Mouse (Mus musculus): ENCODE data around the gene Aire.

Gene Aire

DNA sequence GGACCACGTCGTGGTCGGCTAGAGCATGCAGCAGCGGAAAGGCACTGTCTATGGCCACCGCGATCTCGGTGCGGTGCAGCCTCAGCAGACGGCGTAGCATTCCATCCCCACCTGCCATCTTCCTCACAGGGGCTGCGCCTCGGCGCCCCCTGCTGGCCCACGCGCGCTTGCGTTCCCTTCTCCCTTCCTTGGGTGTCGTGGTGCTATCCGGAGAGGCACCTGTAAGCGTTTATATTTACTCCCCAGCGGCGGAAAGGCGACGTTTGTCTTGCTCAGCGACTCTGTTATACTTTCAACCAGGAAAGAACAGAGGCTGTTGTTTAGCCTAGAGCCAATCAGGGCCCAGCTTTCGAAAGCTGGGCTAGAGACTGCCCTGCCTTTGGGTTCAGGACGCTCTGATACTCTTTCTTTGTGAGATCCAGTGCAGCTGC is at the start of gene Aire:
Gene Aire (minus strand): TSS at position 205 of the 431 bp plus-strand sequence.
- DNase-seq (ENCODE audit: low read depth, low spot score), result no peak

DNA sequence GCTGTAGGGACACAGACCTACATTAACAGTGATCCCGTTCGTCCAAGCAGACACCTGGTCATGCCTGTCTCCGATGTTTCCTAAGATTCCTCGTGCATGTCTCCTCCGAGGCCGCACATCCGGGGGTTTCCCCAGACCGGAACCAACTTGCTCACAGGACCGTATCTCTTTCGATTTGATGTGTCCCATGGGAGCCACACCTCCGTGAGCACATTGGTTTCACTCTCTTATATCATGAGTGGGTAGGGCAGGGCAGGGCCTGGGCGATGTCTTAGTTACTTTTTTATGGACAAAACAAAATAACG is 49.3 kb upstream of the Aire start:
- no peak for DNase-seq (ENCODE audit: low read depth, low spot score)

DNA sequence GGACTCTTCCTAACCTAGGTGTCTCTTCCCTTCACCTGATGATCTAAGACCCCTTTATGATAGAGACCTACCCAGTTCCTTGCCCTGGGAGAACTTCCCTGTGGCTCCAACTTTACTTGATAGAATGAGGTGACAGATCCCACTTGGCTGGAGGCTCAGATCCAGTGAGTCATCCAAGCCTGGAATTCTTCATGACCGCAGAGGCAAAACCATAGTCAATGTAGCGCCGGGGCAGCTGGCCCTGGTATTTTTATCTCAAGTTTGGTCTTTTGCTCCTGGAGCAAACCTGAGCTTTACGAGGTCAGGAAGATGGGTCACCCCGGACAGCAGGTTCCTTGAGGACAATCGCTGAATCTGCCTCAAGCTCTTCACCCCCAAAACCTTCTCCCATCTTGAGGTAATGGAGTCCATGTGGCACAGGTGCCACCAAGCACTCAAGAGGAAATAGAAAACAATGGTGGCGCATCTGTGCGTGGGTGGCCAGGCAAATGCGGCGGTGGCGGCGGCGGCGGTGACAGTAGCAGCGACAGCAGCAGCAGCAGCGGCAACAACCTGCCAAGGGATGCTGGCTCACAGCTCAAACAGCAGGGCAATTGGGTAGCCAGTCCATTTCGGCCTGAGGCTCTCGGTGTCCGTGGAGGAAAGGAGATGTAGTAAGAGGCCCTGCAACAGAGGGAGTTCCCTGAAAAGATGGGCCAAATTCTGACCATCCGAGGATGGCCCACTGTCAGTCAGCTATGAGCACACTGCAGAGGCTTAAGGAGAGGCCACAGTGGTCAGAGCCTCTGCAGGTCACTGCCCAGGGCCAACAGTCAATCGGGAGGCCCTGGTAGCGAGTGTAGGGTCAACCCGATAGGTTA is 48.7 kb upstream of the Aire start:
- no peak for DNase-seq (ENCODE audit: low read depth, low spot score)

DNA sequence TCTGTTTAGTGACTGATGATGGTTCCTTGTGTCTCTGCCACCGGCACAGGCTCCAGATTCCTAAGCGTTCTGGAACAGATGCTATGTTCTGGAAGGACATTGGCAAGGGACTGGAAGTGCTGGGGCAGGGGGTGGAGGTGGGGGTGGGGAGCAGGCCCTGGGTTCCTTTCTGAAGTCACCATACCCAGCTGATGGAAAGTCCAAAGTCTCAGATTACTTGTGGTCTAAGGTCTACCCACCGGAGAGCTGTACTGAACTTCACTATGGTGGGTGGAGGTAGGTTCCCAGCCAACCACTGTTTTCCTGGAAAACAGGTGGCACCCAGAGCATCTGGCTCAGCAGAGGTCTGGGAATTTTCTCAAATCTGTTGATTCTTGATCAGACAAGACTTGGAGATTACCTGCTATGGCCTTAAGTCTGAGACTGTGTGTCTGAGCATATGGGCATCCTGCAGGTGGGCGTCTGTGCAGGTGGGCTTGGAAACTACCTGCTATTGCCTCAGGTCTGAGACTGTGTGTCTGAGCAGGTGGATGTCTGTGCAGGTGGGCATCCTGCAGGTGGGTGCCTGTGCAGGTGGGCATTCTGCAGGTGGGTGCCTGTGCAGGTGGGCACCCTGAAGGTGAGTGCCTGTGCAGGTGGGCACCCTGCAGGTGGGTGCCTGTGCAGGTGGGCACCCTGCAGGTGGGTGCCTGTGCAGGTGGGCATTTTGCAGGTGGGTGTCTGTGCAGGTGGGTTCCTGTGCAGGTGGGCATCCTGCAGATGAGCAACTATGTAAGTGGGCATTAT is 47.5 kb upstream of the Aire start:
- no peak for DNase-seq (ENCODE audit: low read depth, low spot score)

DNA sequence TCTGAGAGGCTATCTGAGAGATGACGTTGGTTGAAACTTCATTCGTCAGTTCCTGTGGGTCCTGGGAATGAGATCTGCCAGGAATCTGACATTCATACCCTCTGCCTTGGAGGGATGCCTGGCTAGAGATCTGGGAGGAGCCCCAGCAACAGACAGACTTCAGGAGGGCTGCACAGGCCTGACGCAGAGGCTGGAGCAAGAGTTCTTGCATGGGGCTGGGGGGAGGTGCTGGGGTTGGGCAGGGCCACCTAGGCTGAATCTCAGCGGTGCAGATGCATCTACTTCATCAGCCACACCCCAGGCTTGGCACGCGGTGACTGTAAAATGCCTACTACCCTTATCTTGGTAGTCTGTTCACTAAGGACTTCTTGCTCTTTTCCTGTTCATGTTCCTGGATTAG is 46.8 kb upstream of the Aire start:
- DNase-seq (ENCODE audit: low read depth, low spot score), result no peak

DNA sequence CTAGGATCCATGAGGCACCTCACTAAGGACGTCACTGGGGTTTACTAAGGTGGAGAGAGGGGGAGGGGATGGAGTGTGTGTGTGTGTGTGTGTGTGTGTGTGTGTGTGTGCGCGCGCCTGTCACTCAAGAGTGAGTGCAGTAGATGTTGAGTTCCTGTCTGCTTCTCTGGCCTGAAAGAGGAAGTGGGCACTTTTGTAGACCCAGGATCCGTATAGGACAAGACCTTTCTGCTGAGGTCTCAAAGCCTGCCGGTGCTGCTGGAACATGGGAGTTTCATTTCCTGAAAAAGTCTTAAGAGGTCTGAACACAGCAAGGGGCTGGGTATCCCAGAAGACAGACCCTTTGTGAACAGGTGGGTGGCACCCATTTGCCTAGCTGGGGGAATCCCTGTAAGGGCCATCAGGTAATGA is 43.7 kb upstream of the Aire start:
- no peak for DNase-seq (ENCODE audit: low read depth, low spot score)

DNA sequence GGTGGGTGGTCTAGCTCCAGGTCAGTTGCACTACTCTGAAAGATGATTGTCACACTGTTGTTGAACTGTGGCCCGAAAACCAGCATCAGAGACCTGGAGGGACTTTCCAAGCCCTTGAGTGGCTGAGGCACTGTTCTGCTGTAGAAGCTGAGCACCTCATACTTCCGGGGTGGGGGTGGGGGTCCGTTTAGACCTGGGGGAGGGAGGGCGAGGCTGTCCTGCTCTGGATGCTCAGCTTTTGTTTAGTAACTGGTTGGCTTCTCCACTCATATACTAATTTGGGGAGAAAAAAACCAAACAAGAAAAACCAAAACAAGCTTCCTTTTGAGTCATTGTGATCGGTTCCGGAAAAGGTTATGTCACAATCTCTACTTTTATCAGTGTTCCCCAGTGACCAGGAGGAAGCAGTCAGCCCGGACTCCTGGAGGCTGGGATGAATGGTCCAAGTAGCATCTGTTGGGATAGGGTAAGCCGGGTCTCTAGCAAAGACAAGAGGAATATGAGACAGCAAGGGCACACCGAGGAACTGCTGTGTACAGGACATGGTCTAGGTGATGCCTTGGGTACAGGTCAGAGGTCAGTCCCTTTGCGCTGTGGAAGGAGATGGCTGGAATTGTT is 43.1 kb upstream of the Aire start:
- no peak for DNase-seq (ENCODE audit: low read depth, low spot score)

DNA sequence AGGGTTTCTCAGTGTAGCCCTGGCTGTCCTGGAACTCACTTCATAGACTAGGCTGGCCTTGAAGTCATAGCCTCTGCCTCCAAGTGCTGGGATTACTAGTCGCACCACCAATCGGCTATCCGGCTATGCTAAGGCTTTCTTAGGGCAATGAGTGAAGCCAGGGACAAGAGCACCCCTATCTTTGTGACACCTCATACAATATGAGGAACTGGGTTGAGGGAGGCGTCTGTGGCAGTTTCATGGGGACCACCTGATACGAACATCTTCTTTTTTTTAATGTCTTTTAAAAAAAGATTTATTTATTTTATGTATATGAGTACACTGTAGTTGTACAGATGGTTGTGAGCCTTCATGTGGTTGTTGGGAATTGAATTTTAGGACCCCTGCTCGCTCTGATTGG is 42.3 kb upstream of the Aire start:
- no peak for DNase-seq (ENCODE audit: low read depth, low spot score)

DNA sequence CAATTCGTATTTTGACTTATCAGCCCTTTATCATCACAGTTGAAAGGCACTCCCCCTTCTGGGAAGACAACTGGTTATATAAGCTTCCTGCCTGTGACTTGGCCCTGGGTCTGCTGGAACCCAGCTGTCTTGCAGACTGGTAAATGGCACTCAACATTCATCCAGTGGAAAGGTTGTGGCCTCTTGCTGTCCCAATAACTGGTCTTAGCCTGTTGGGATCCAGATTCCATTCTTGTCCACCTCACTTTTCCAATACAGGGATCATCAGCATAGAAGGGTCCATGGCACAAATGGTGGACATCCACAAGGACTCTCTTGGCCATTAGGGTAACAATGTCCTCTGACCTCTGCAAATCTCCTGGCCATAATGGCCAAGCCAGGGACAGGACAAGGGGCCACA is 40.7 kb upstream of the Aire start:
- DNase-seq (ENCODE audit: low read depth, low spot score), result no peak

DNA sequence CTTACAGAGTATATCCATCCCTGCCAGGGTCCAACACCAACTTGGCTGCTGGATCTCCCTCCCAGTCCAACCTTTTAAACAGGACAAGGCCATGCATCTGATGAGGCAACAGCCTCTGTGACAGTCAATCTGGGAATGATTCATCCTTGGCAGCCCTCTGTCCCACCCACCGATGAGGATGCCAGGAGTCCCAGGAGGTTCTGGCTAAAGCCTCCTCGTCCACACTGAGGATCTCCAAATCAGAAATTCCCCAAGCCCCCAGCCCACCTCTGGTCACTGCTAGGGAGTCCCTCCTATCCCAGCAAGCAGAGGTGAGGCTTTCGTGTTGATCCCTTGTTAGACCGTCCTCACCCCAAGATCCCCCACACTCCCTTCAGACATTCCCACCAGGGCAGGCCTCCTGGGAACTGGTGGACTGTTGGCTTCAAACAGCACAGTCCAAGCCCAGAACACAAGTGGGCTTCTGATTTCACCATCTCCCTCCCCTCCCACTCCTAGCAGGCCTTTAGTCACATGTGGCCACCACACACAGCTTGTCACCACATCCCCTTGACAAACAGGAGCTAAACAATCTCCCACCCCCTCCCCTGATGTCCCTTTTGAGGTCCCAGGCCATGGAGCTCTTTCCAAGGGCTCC is 36.7 kb upstream of the Aire start:
- no peak for DNase-seq (ENCODE audit: low read depth, low spot score)

DNA sequence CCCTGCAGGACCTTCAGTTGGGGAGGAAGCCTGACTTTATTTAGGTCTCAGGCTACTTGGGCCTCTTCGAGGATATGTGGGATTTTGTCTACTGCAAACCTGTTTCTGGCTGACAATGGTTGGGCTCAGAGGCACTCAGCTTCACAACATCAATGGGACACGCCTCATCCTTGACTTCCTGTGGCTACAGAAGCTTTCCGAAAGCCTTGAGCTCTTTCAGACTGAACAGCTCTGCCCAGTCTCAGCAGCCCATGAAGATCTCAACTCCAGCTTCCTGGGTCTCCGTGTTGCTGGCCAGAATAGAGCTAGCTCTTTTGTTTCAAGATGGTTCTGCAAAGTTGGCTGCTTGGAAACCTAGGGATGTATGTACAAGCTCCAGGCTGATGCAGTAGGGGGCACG is 34.9 kb upstream of the Aire start:
- no peak for DNase-seq (ENCODE audit: low read depth, low spot score)

DNA sequence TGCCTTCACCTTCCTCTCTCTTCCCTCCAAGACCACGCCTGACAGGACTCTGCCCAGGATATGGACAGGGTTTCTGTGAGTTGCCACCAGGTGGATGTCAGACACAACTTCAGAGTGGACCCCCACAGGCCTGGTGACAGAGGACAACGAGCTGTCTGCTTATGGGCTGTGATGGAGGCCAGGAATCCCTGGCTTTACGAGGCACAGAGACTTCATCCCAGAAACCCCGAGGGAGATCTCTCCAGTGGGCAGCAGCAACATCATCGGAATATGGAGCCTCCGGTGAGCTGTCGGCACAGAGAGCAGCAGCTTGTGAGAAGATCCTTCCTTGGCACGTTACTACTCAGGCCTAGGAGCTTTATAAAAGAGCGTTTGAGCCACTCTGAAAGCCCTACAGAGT is 34.5 kb upstream of the Aire start:
- DNase-seq (ENCODE audit: low read depth, low spot score), result no peak

DNA sequence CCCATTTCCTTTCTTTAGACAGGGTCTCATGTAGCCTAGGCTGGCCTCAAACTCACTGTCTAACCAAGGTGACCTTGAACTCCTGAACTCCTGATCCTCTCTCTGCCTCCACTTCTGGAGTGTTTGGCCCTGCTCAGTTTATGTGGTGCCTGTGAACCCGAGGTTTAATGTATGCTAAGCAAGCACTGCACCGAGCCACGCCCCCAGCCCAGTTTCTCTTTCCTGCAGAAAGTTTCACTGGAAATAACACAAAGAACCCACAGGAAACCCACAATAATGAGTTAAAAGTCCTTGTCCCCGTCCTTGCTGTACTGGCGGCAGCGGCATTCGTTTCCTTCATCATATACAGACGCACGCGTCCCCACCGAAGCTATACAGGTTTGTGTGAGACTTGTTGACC is 31.6 kb upstream of the Aire start:
- no peak for DNase-seq (ENCODE audit: low read depth, low spot score)

DNA sequence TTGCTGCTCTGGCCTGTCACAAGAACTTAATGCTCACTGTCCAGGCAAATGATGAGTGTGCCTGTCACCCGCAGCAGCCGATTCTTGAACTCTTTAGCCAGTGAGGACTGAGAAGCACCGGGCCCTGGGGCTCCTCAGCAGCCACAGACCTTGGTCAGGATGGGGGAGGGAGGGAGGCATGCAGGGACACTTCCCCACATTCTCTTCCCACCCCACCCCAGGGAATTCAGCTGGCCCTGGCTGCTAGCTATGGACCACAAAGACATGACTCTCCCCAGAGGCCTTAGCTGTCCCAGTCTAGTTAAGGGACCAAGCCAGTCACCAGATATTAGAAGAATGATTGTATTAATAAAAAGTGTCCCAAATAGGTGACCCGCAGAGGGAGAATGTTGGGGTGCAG is 30.7 kb upstream of the Aire start:
- DNase-seq (ENCODE audit: low read depth, low spot score), result no peak

DNA sequence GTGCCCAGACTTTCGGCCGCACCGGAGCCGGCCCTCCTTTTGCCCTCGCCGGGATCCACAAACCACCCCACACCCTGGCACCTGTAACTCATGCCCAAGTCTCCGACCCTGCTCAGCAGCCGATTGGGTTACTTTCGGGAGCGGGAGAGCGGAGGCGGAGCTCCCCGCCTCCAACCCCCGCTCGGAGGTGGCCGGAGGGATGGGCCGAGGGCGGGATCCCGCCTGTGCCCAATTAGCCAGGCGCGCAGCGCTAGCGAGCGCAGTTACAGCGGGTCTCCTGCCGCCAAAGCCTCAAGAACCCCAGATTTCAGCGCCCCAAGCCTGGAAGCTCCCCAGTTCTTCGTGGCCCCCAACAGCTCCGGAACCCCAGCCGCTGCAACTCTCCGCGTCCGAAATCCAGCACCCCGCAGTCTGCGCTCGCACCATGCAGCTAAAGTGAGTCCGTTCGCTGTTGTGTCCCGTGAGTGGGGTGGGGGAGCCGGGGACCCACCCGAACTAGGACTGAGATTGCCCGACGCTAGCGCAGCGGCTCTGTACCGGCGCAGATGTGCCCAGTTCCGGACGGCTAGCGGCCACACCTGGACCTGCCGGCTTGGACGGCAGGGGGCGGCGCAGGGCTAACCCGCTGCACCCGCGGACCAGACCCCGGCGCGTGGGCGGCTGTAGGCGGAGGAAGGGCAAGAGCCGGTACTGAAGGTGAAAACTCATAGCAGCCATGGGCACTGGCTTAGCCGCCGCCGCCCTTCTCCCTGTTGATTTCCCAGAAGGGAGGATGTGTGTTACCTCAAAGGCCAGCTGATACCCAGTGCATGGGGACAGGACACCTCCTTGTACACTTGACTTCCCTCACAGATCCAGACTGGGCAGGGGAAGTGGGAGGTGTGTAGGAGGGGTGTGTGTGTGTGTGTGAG is 25.9 kb upstream of the Aire start, which contains the start of gene Icosl:
Gene Icosl (plus strand): TSS at position 202 of the 911 bp plus-strand sequence.
- DNase-seq (ENCODE audit: low read depth, low spot score), result no peak

DNA sequence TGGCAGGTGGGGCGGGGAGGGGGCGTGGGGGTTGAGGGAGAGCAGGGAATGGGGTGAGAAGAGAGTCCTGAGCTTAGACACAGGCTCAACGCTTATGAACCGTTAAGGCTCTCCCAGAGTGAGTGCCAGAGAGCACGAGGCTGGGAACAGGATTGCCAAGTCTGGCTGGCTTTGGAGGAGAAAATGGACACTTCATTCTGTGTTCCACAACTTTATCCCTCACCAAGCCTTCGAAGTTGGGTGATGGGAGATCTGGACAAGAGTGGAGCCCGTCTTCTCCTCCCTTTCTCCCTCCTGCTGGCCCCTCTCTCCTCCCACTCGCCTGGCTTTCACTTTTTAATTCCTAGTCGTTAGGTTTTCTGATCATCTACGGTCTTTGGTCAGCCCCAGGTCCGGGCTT is 25.1 kb upstream of the Aire start:
- no peak for DNase-seq (ENCODE audit: low read depth, low spot score)

DNA sequence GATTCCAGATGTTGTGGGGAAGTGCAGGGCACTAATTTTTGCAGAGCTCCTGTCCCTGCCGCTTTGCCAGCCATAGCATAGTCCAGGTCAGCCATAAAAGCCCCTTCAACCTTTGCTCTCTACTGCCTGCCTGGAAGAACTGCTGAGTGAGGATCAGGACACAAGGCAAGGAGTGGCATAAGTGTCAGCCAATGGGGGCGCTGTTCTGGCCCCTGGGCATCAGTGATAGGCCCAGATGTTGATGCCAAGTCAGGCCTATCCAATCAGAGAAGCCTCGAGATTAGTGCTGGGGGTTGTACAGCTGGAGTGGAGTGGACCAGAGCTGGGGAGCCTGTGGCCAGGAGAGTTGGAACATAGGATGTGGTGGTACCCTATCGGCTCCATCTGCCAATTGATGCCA is 23.8 kb upstream of the Aire start:
- DNase-seq (ENCODE audit: low read depth, low spot score), result no peak

DNA sequence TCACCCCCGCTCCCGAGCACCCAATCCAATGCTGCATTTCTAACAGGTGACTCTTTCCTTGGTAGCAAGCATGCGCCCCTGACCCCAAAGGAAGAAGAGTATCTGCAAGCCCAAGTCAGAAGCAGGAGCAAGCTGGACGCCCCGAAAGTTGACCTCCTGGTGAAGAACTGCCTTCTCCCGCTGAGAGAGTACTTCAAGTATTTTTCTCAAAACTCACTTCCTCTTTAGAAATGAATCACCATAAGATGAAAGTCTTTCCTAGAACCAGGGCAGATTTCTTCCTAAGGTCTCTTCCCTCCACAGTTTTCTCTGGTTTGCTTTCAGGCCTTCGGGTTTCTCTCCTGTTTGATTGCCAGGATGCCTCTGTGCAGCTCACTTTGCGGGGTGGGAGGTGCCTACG is 19.7 kb upstream of the Aire start:
- no peak for DNase-seq (ENCODE audit: low read depth, low spot score)

DNA sequence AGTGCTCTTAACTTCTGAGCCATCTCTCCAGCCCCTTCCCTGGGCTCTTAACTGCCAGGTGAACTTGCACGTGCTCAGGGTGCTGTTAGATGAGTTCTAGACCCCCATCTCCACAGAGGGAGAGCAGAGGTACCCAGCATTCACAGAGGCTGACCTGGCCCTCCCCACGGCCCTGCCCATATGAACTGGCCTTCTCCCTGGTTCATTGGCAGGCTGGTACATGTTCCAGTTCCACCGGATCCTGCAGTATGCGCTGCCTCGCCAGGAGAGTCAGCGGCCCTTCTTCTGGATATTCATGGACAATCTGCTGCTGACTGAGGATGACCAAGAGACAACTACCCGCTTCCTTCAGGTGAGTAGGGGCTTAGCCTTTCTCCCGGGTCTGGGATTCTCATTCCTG is 13.6 kb upstream of the Aire start:
- DNase-seq (ENCODE audit: low read depth, low spot score), result no peak

DNA sequence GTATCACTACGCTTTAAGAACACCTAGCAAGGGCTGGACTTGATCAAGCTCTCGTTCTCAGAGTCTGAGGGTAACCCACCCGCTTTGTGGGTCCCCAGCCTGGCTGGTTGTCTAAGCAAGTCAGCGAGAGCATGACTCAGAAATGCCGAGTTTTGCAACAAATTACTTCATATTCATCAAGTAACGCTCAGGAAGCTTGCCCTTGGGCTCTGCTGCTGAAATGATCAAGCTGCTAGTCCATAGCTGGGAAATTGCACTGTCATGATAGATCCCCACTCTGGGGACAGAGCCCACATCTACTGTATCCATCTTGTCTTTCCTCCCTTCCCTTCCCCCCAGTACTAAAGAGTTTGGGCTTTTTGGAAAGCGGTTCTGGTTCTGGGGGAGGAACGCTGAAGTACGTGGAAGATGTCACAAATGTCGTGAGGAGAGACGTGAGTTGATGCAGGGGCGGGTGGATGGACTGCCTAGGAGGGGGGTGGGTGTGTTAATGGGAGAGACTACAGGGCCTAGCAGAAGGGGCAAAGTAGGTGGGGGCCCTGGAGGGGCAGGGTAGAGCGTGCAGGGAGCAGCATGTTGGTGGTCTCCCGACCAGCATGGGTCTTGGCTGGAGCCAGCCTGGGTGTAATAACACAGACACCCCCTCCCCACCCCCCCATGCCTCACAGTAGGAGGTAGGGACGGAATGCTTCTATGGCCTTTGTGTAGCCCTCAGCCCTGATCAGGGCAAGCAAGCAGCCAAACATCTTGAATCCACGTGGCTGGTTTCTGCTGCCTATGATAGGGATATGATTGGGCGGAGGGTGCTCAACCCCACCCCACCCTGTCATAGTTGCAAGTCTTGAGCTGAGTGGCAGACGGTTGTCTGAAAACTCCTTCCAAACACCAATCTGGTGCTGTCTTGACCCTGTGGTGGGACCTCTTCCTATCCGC is 11.5 kb upstream of the Aire start:
- DNase-seq (ENCODE audit: low read depth, low spot score), result no peak
